14 mouse cellular contexts compared by ENCODE assay signal in the genomic region with DNA sequence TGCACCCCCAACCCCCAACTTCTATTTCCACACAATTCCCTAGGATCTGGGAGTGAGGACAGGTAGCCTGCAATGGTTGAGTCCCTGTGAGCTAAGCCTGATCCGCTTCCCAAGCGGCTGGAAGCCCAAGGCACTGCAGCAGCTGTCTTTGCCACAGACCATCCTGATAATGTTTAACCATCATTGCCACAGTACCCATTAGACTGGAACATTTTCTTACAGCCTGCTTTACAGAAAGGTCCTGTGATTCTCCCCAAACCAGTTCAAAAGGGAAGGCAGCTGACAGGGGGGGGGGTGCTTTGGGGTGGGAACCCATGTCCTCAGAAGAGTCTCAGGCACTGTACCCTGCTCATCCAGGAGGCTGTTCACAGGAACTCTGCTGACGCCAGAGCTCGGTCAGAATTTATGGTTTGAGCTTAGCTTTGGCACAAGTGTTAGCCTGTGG. TPM values are rescaled to one million over a fixed set of nuclear protein-coding genes. Genes with fewer than 3 reads are reported as not detected.
DNase-seq lines count a peak whose midpoint lies in the region; ATAC-seq and TF ChIP-seq lines count a peak whose summit lies in the region.
"Had no signal": no experiment of that assay in that cellular context is flagged by ENCODE, and none has a peak within 500 bp of the region (broad histone marks: within the 10 kb centered on the region; RNA-seq: fewer than 3 reads in every experiment).

No protein-coding gene starts in this region.

- no peak for TF ChIP-seq CTCF in Patski (IDR thresholded peaks at IDR 0.05)

- H3K4me2 ChIP-seq in embryonic facial prominence, embryonic 13.5 days = no peak overlapping the region
- H3K4me2 ChIP-seq in kidney, embryonic 14.5 days (replicated peaks; ENCODE audit: low read depth, low read length) = no peak overlapping the region
- no peak overlapping the region for H3K4me2 ChIP-seq in limb, embryonic 15.5 days
- H3K4me2 ChIP-seq in hindbrain, embryonic 14.5 days (replicated peaks) = no peak overlapping the region
- H3K4me2 ChIP-seq: hindbrain, embryonic 13.5 days had no signal

- peaks cover 29% of the 10 kb centered on the region for H3K4me1 ChIP-seq in embryonic facial prominence, embryonic 13.5 days
- peaks cover 8% of the 10 kb centered on the region for H3K4me1 ChIP-seq in embryonic facial prominence, embryonic 10.5 days
- peaks cover 34% of the 10 kb centered on the region for H3K4me1 ChIP-seq in kidney, embryonic 14.5 days (ENCODE audit: control insufficient read depth, insufficient read depth, low read length)
- H3K4me1 ChIP-seq in limb, embryonic 15.5 days = peaks cover 29% of the 10 kb centered on the region
- no peaks in the 10 kb centered on the region for H3K4me1 ChIP-seq in hindbrain, embryonic 14.5 days (replicated peaks; ENCODE audit: control insufficient read depth, insufficient read depth, low read length)
- H3K4me1 ChIP-seq: hindbrain, embryonic 13.5 days had no signal

- in situ Hi-C loops in Patski (cut with MboI; ENCODE audit: low pct_unique_long_range_greater_than_20kb) = loop anchor here (5.0 kb wide), 3 partner anchors 96 to 486 kb away; no protein-coding TSS in a partner anchor

- H3K36me3 ChIP-seq in embryonic facial prominence, embryonic 13.5 days = peaks cover 24% of the 10 kb centered on the region
- peaks cover 31% of the 10 kb centered on the region for H3K36me3 ChIP-seq in embryonic facial prominence, embryonic 10.5 days (replicated peaks)
- H3K36me3 ChIP-seq in kidney, embryonic 14.5 days (ENCODE audit: control insufficient read depth, insufficient read depth, low read length) = peaks cover 10% of the 10 kb centered on the region; the same call in 1 of the 2 replicates
- peaks cover 30% of the 10 kb centered on the region for H3K36me3 ChIP-seq in limb, embryonic 15.5 days
- H3K36me3 ChIP-seq in hindbrain, embryonic 14.5 days (replicated peaks; ENCODE audit: control insufficient read depth, insufficient read depth) = no peaks in the 10 kb centered on the region
- H3K36me3 ChIP-seq: hindbrain, embryonic 13.5 days had no signal

- H3K9me3 ChIP-seq in embryonic facial prominence, embryonic 13.5 days = no peaks in the 10 kb centered on the region; the same call in 1 of the 2 replicates
- H3K9me3 ChIP-seq in embryonic facial prominence, embryonic 10.5 days = no peaks in the 10 kb centered on the region
- H3K9me3 ChIP-seq in kidney, embryonic 14.5 days (ENCODE audit: control insufficient read depth, low read length) = no peaks in the 10 kb centered on the region
- H3K9me3 ChIP-seq in limb, embryonic 15.5 days = no peaks in the 10 kb centered on the region
- peaks cover 8% of the 10 kb centered on the region; the same call in 1 of the 2 replicates for H3K9me3 ChIP-seq in hindbrain, embryonic 14.5 days (ENCODE audit: control insufficient read depth, low read length)

- POLR2A ChIA-PET in Patski (lab: Charles Lee) = interaction anchor here (0.7 to 2.5 kb wide), 3 partner anchors 11 to 116 kb away, joined by 3 to 9 read pairs (median 5); no protein-coding TSS in a partner anchor

- H3K27ac ChIP-seq in embryonic facial prominence, embryonic 13.5 days = peak overlapping the region; percentile 51; the same call in 1 of the 2 replicates
- no peak overlapping the region for H3K27ac ChIP-seq in embryonic facial prominence, embryonic 10.5 days (replicated peaks)
- peak overlapping the region; percentile 80 for H3K27ac ChIP-seq in kidney, embryonic 14.5 days (ENCODE audit: low read depth, low read length)
- peak overlapping the region; percentile 54; the same call in 1 of the 2 replicates for H3K27ac ChIP-seq in limb, embryonic 15.5 days
- H3K27ac ChIP-seq in hindbrain, embryonic 14.5 days = no peak overlapping the region
- H3K27ac ChIP-seq: hindbrain, embryonic 13.5 days; left cerebral cortex, adult 2 months had no signal

- CTCF ChIA-PET in Patski (lab: Charles Lee) = no interaction called here

- H3K9ac ChIP-seq in embryonic facial prominence, embryonic 13.5 days = no peak overlapping the region
- no peak overlapping the region for H3K9ac ChIP-seq in kidney, embryonic 14.5 days (ENCODE audit: low read depth, low read length)
- no peak overlapping the region for H3K9ac ChIP-seq in limb, embryonic 15.5 days
- H3K9ac ChIP-seq in hindbrain, embryonic 14.5 days = no peak overlapping the region
- H3K9ac ChIP-seq: hindbrain, embryonic 13.5 days had no signal

- 60% methylated on average over 4 of the region's 4 CpGs for WGBS in embryonic facial prominence, embryonic 13.5 days
- WGBS in embryonic facial prominence, embryonic 10.5 days = 82% methylated on average over 4 of the region's 4 CpGs
- WGBS in kidney, embryonic 14.5 days = 33% methylated on average over 4 of the region's 4 CpGs
- 50% methylated on average over 4 of the region's 4 CpGs for WGBS in limb, embryonic 15.5 days
- 75% methylated on average over 4 of the region's 4 CpGs for WGBS in hindbrain, embryonic 14.5 days

- no peak for ATAC-seq in embryonic facial prominence, embryonic 13.5 days (ENCODE audit: insufficient number of reproducible peaks, insufficient read depth, low FRiP score, low TSS enrichment, low read depth)
- ATAC-seq in Patski = peak; percentile 88
- peak; percentile 72 for ATAC-seq in kidney, embryonic 14.5 days (ENCODE audit: low FRiP score, low TSS enrichment)
- no peak for ATAC-seq in limb, embryonic 15.5 days (ENCODE audit: insufficient number of reproducible peaks, low FRiP score, low TSS enrichment, low read depth)
- ATAC-seq in hindbrain, embryonic 14.5 days (ENCODE audit: low FRiP score) = no peak

- no peak for DNase-seq in embryonic facial prominence, embryonic 10.5 days (ENCODE audit: low spot score)
- DNase-seq in Patski (ENCODE audit: low read depth, low spot score) = peak; percentile 95
- no peak for DNase-seq in thymus, adult 18-20 months
- no peak for DNase-seq in hindbrain, embryonic 14.5 days (ENCODE audit: low spot score)
- no peak for DNase-seq in spleen, postnatal 10 days (ENCODE audit: low spot score in 2 of 2)
- DNase-seq: cerebellum, adult 9-10 months; heart, adult 18-20 months; lung, postnatal 10 days; thymus, postnatal 14 days had no signal

- no peaks in the 10 kb centered on the region for H3K27me3 ChIP-seq in embryonic facial prominence, embryonic 13.5 days
- no peaks in the 10 kb centered on the region for H3K27me3 ChIP-seq in embryonic facial prominence, embryonic 10.5 days (replicated peaks; ENCODE audit: low read depth, poor library complexity, severe bottlenecking)
- no peaks in the 10 kb centered on the region for H3K27me3 ChIP-seq in Patski
- no peaks in the 10 kb centered on the region for H3K27me3 ChIP-seq in kidney, embryonic 14.5 days (ENCODE audit: control insufficient read depth, insufficient read depth, low read length)
- H3K27me3 ChIP-seq in limb, embryonic 15.5 days = no peaks in the 10 kb centered on the region
- H3K27me3 ChIP-seq in hindbrain, embryonic 14.5 days (ENCODE audit: control insufficient read depth, insufficient read depth, low read length) = no peaks in the 10 kb centered on the region
- H3K27me3 ChIP-seq: hindbrain, embryonic 13.5 days had no signal

- no peak overlapping the region for H3K4me3 ChIP-seq in embryonic facial prominence, embryonic 13.5 days
- no peak overlapping the region for H3K4me3 ChIP-seq in embryonic facial prominence, embryonic 10.5 days
- H3K4me3 ChIP-seq in kidney, embryonic 14.5 days (ENCODE audit: low read length) = no peak overlapping the region
- H3K4me3 ChIP-seq in limb, embryonic 15.5 days = no peak overlapping the region
- H3K4me3 ChIP-seq in hindbrain, embryonic 14.5 days (replicated peaks; ENCODE audit: low read length) = no peak overlapping the region
- H3K4me3 ChIP-seq: hindbrain, embryonic 13.5 days; left cerebral cortex, adult 2 months had no signal

RNA-seq across cellular contexts. Expression of a gene that starts 51.1 kb away (rescaled TPM):
- polyA plus RNA-seq in embryonic facial prominence, embryonic 13.5 days (2015; fragmentation: Nextera tagmentation; extraction: Ambion mirVana) = 133 and 144 TPM in 2 replicates
- polyA plus RNA-seq in embryonic facial prominence, embryonic 10.5 days (2016; fragmentation: Nextera tagmentation; extraction: Ambion mirVana) = 107 and 110 TPM in 2 replicates
- 95.7 TPM for polyA plus RNA-seq in Patski (2021)
- polyA plus RNA-seq in kidney, embryonic 14.5 days (2014; fragmentation: Nextera tagmentation; extraction: Ambion mirVana) = 76.7 and 133 TPM in 2 replicates
- 152 TPM in 2 replicates for polyA plus RNA-seq in limb, embryonic 15.5 days (2015; fragmentation: Nextera tagmentation; extraction: Ambion mirVana)
- 67.8 and 74.8 TPM in 2 replicates for polyA plus RNA-seq in hindbrain, embryonic 14.5 days (2014; fragmentation: Nextera tagmentation; extraction: Ambion mirVana)

Comparison
In these comparisons a context has a peak if more than half of its experiments do, and no peak if none do; other contexts are left out.
1. H3K27ac ChIP-seq: peak in embryonic facial prominence, embryonic 13.5 days (single experiment), kidney, embryonic 14.5 days (single experiment) and limb, embryonic 15.5 days (single experiment); none in embryonic facial prominence, embryonic 10.5 days (single experiment) and hindbrain, embryonic 14.5 days (single experiment).
2. ATAC-seq: peak in Patski (single experiment) and kidney, embryonic 14.5 days (single experiment); none in embryonic facial prominence, embryonic 13.5 days (single experiment), limb, embryonic 15.5 days (single experiment) and hindbrain, embryonic 14.5 days (single experiment).